Mouse (Mus musculus) stomach, postnatal 0 days (tissue): Measurements from ENCODE around the gene Olfr959.

Experiments
- CTCF ChIP-seq: IDR thresholded peaks from 2 replicates; pipeline ENCODE4 v1.5.1; 2016; ENCODE audit warnings: antibody characterized with exemption, low read depth, mild to moderate bottlenecking, moderate library complexity
- EP300 ChIP-seq: optimal IDR thresholded peaks from 2 replicates; pipeline ENCODE3; 2016; ENCODE audit warnings: antibody characterized with exemption

- TF ChIP-seq CTCF (no peak), EP300 (no peak)
Observed at GRCm38 (mm10) chr9:39523616-39524285, 51.6 kb downstream of the Olfr959 start.
